Mouse (Mus musculus) cerebellum, postnatal 14 days (tissue): ENCODE measurements at regions not wholly inside any gene's neighbourhood (a gene's known extent, or its start where the extent isn't known, plus 50 kb on each side); places are given as distances from the start of the nearest gene placed in this dataset.

Source experiments
- DNase-seq, 2 experiments: peaks; one replicate each; pipeline ENCODE4 v3.0.0; 2021; ENCODE audit warnings: mixed read lengths in 2 of 2

GRCm38 (mm10) chr15:63527318-63527717, 317.7 kb downstream of the Gsdmc2 start:
- no peak for DNase-seq

- DNase-seq, result peak; percentile 6 to 22
Measured at GRCm38 (mm10) chr15:63526820-63527219, 318.2 kb downstream of the Gsdmc2 start.

GRCm38 (mm10) chr15:63517301-63517700, 327.7 kb downstream of the Gsdmc2 start:
- no peak for DNase-seq

- DNase-seq, result no peak
Measured at GRCm38 (mm10) chr15:63500453-63500852, 344.5 kb downstream of the Gsdmc2 start.

GRCm38 (mm10) chr15:63498483-63498882, 346.5 kb downstream of the Gsdmc2 start:
- no peak for DNase-seq

GRCm38 (mm10) chr15:63497207-63497606, 347.8 kb downstream of the Gsdmc2 start:
- no peak for DNase-seq

- DNase-seq, result no peak
Measured at GRCm38 (mm10) chr15:63484910-63485309, 360.1 kb downstream of the Gsdmc2 start.

- DNase-seq, result no peak
Measured at GRCm38 (mm10) chr15:63484217-63484887, 360.6 kb downstream of the Gsdmc2 start.

- peak in 1 of 2 experiments; percentile 6 for DNase-seq
Measured at GRCm38 (mm10) chr15:63479270-63479805, 365.6 kb downstream of the Gsdmc2 start.

- DNase-seq, result no peak
Measured at GRCm38 (mm10) chr15:63466916-63467315, 378.1 kb downstream of the Gsdmc2 start.

- DNase-seq, result no peak
Measured at GRCm38 (mm10) chr15:63452529-63452928, 392.4 kb downstream of the Gsdmc2 start.

- no peak for DNase-seq
Measured at GRCm38 (mm10) chr15:63446288-63446687, 398.7 kb downstream of the Gsdmc2 start.

GRCm38 (mm10) chr15:63445016-63445415, 400.0 kb downstream of the Gsdmc2 start:
- DNase-seq, result no peak

- DNase-seq, result no peak
Measured at GRCm38 (mm10) chr15:63442146-63442780, 402.7 kb downstream of the Gsdmc2 start.

- DNase-seq, result no peak
Measured at GRCm38 (mm10) chr15:63412649-63413048, 432.3 kb downstream of the Gsdmc2 start.

- no peak for DNase-seq
Measured at GRCm38 (mm10) chr15:63411771-63412118, 433.2 kb downstream of the Gsdmc2 start.

- DNase-seq, result no peak
Measured at GRCm38 (mm10) chr15:63410994-63411770, 433.8 kb downstream of the Gsdmc2 start.

GRCm38 (mm10) chr15:63400445-63400844, 444.5 kb downstream of the Gsdmc2 start:
- DNase-seq, result no peak

GRCm38 (mm10) chr15:63400011-63400410, 445.0 kb downstream of the Gsdmc2 start:
- no peak for DNase-seq

- no peak for DNase-seq
Measured at GRCm38 (mm10) chr15:63397485-63397884, 447.5 kb downstream of the Gsdmc2 start.

- DNase-seq, result no peak
Measured at GRCm38 (mm10) chr15:63377258-63377657, 467.7 kb downstream of the Gsdmc2 start.

- DNase-seq, result no peak
Measured at GRCm38 (mm10) chr15:63371328-63372023, 473.5 kb downstream of the Gsdmc2 start.

- DNase-seq, result no peak
Measured at GRCm38 (mm10) chr15:63364473-63364872, 480.5 kb downstream of the Gsdmc2 start.
